Mouse (Mus musculus) neural tube, embryonic 12.5 days (tissue): ENCODE data around the gene Klhl33. TPM values are rescaled to one million over a fixed set of nuclear protein-coding genes. Genes with fewer than 3 reads are reported as not detected.
"Not testable (repeated sequence)": the region's sequence is repeated elsewhere in the genome, so short reads cannot be mapped to it uniquely, and the experiment has no call there.

Experiments
- ATAC-seq: fragments of 200-750 bp; cut with Nextera tagmentation; 2 replicates; pipeline ENCODE4 v1.8.0; 2017; ENCODE audit warnings: low read depth, mild to moderate bottlenecking, moderate TSS enrichment, moderate library complexity; ENCODE audit not compliant: low FRiP score
- H3K27ac ChIP-seq: fragments of 300-500 bp; sonication (generic); 2 replicates; pipeline ENCODE4 v1.5.1; 2016
- H3K27me3 ChIP-seq: fragments of 300-500 bp; sonication (generic); replicated peaks from 2 replicates; pipeline ENCODE4 v1.6.1; 2016; ENCODE audit warnings: mild to moderate bottlenecking
- H3K36me3 ChIP-seq: fragments of 300-500 bp; sonication (generic); 2 replicates; pipeline ENCODE4 v1.6.1; 2016; ENCODE audit warnings: mild to moderate bottlenecking
- H3K4me1 ChIP-seq: fragments of 300-500 bp; sonication (generic); 2 replicates; pipeline ENCODE4 v1.6.1; 2016
- H3K4me2 ChIP-seq: fragments of 300-500 bp; sonication (generic); replicated peaks from 2 replicates; pipeline ENCODE4 v1.6.1; 2016; ENCODE audit warnings: mild to moderate bottlenecking
- H3K4me3 ChIP-seq: fragments of 300-500 bp; sonication (generic); 2 replicates; pipeline ENCODE4 v1.5.1; 2016
- H3K9ac ChIP-seq: fragments of 300-500 bp; sonication (generic); 2 replicates; pipeline ENCODE4 v1.6.1; 2016; ENCODE audit warnings: mild to moderate bottlenecking
- H3K9me3 ChIP-seq: fragments of 300-500 bp; sonication (generic); 2 replicates; pipeline ENCODE4 v1.6.1; 2016; ENCODE audit warnings: mild to moderate bottlenecking
- WGBS: fragments of 180-500 bp; shearing (Covaris S2); methylation state at CpG from one replicate; pipeline ENCODE4 v1.1.7; 2016; 5-methylcytosine and 5-hydroxymethylcytosine counted together
- polyA plus RNA-seq: library from polyadenylated mRNA; unstranded; fragments of >200 nt; fragmentation: Nextera tagmentation; extraction: Ambion mirVana; gene quantifications from 2 replicates; pipeline ENCODE4 v1.2.1, GENCODE M21; 2016

The Klhl33 gene
- polyA plus RNA-seq = 0.47 and 0.81 TPM in 2 replicates

DNA sequence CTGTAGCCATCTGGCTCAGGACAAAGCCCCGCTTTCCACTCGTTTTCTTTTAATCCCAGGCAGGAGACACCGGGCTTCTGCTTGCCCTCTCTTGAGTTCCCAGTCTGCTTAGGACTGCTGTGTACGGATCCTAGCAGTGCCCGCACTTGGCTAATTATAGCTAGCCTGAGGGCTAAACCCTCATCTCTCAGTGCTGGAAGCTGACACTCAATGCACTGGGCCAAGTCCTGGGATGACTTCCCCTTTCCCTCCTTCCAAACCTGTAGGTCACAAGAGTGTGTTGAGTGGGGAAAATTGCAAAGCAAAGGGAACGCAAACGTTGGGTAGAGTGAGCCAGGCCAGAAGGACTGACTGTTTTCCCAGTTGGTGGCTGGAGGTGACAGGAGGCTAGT is at the start of gene Klhl33:
Gene Klhl33, minus strand, starts transcription at position 134 of the 392 bp plus-strand sequence.
- no peaks in the 10 kb centered on the region for H3K9me3 ChIP-seq
- peak within 1 kb of the TSS; percentile 47 for H3K4me3 ChIP-seq
- peak within 1 kb of the TSS; percentile 83 for H3K4me2 ChIP-seq
- peaks cover 10% of the 10 kb centered on the region for H3K4me1 ChIP-seq
- WGBS = 49% methylated on average over 7 of the region's 7 CpGs
- H3K27ac ChIP-seq = no peak within 1 kb of the TSS
- peaks cover 3% of the 10 kb centered on the region; the same call in 1 of the 2 replicates for H3K27me3 ChIP-seq
- H3K36me3 ChIP-seq = no peaks in the 10 kb centered on the region
- no peak for ATAC-seq
- H3K9ac ChIP-seq = peak within 1 kb of the TSS; percentile 65

DNA sequence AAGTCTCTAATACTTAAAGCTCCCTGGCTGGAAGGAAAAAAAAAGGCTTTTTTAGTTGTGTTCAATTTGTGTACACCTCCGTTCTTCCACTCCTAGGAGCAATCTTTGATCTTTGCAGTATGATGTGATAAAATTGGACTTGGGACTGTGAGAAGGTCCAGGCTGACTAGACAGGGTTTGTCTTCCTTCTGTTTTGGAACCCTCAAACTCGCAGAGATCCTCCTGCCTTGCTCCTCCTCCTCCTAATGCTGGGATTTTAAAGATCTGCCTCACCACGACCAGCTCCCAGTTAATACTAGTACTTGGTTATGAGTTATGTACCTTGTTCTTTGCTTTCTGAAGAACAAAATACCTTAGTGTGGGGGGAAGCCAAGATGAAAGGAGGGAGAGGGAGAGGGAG is 48.2 kb upstream of the Klhl33 start:
- not testable (repeated sequence) for ATAC-seq

DNA sequence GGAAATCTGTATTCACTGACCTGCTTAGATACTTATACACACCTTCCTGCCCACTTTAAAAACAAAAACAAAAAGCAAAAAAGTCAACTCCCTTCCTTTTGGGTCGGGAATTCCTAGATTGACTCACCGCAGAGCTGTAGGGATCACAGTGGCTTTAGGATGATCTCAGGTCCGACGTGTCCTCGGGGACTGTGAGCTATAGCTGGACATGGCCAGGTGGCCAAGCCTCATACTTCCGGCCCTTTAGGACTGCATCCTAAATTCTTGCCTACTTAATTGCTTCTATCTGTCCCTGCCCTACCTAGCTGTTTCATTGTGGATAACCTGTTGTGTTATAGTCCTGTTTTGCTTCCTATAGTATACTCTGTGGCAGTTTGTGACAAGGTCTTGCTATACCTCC is 47.8 kb upstream of the Klhl33 start:
- peak overlapping the region; percentile 51 for H3K9ac ChIP-seq
- peak overlapping the region; percentile 43 for H3K4me3 ChIP-seq
- peak; percentile 49 for ATAC-seq
- not testable (repeated sequence) for H3K27me3 ChIP-seq, H3K27ac ChIP-seq, H3K4me1 ChIP-seq, H3K9me3 ChIP-seq, H3K36me3 ChIP-seq
- WGBS = 8% methylated on average over 6 of the region's 6 CpGs
- peak overlapping the region; percentile 63 for H3K4me2 ChIP-seq

More for the DNA sequence above, 48.2 kb upstream of the Klhl33 start:
- H3K27ac ChIP-seq, H3K36me3 ChIP-seq, H3K27me3 ChIP-seq, H3K4me1 ChIP-seq, H3K9me3 ChIP-seq: not testable (repeated sequence)
- 42% methylated on average over 3 of the region's 3 CpGs for WGBS
- peak overlapping the region; percentile 63 for H3K4me2 ChIP-seq
- H3K9ac ChIP-seq = peak overlapping the region; percentile 51; the same call in 1 of the 2 replicates
- H3K4me3 ChIP-seq = peak overlapping the region; percentile 43; the same call in 1 of the 2 replicates

DNA sequence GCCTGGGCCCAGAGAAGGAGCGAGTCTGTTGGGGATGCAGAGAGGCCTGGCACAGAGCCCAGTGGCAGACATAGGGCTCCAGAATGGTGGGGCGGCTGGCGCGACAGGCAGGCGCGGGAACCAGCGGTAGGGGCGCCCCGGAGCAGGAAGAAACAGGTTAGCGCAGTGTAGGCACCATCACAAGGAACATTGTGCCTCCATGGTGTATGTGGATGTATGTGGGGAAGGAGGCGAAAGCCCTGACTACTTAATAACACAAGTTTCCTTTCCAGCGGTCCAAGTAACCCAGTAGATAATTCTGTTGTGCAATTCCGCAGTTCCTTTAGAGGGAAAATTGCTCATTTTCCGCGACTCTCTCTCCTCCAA is 47.3 kb upstream of the Klhl33 start:
- 1% methylated on average over 15 of the region's 15 CpGs for WGBS
- not testable (repeated sequence) for H3K36me3 ChIP-seq
- H3K27ac ChIP-seq = peak overlapping the region; percentile 46; the same call in 1 of the 2 replicates

DNA sequence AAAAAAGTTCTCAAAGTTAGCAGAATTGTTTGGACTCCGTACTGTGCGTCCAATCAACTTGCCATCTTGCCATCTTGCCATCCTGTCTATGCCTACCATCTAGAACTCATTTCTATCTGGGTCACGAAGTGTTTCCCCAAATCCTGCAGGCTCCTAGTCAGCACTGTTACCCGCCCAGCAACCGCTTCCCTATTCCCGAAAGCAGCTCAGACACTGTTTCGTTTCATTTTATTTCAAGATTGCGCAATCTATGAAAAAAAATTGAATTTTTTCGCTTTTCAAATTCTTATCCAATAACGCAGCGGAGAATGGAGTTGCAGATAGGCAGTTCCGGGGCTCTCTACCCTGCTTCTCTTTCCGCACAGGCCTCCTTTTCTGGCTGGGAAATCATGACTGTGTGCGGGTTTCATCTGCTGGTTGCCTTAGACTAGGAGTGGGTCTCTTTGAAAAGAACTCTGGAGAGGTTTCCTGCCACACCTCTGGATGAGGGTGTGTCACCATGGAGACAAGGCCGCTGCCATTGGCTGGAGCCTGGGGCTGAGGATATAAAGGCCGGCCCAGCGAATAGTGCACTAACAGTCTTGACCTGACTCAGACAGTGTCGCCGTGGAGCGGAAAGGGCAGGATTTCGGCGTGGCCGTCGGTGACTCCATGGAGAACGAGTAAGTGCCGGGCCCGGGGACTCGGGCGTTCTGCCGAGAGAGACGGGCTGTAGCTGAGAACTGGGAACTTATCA is 46.8 kb upstream of the Klhl33 start, which contains the start of gene Gm49342:
Gene Gm49342, plus strand, starts transcription at position 586 of the 736 bp plus-strand sequence.
- Histone ChIP-seq H3K4me3 (peak within 1 kb of the TSS; percentile 43), H3K9me3 (no peaks in the 10 kb centered on the region), H3K27me3 (no peaks in the 10 kb centered on the region), H3K4me1 (peaks cover 5% of the 10 kb centered on the region; the same call in 1 of the 2 replicates), H3K9ac (peak within 1 kb of the TSS; percentile 51), H3K4me2 (peak within 1 kb of the TSS; percentile 63), H3K27ac (peak within 1 kb of the TSS; percentile 46; the same call in 1 of the 2 replicates), H3K36me3 (peaks cover 2% of the 10 kb centered on the region; the same call in 1 of the 2 replicates)
- 20% methylated on average over 31 of the region's 31 CpGs for WGBS
- peak; percentile 99 for ATAC-seq

More for the DNA sequence above, 47.3 kb upstream of the Klhl33 start:
- not testable (repeated sequence) for H3K27me3 ChIP-seq, H3K4me1 ChIP-seq, H3K9me3 ChIP-seq
- peak overlapping the region; percentile 51 for H3K9ac ChIP-seq
- peak overlapping the region; percentile 43 for H3K4me3 ChIP-seq
- peak; percentile 96 for ATAC-seq
- peak overlapping the region; percentile 63 for H3K4me2 ChIP-seq

DNA sequence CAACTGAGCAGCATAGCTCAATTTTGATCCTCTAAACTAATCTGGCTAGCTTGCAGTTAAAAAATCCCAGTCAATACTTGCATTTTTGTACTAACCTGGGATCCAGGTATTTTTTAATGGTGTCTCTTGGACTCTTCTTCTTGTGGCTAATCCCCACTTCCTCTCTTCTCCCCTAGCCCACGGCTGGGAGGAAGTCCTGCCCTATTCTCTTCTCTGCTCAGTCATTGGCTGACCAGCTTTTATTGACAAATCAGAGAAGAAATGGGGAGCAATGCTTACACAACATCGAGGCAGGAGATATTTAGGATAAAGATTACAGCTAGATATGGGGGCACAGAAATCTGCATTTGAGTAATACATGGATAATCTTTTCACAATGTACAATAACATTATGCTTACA is 41.6 kb upstream of the Klhl33 start:
- 60% methylated on average over 2 of the region's 2 CpGs for WGBS
- no peak for ATAC-seq
- H3K36me3 ChIP-seq = no peaks in the 10 kb centered on the region

DNA sequence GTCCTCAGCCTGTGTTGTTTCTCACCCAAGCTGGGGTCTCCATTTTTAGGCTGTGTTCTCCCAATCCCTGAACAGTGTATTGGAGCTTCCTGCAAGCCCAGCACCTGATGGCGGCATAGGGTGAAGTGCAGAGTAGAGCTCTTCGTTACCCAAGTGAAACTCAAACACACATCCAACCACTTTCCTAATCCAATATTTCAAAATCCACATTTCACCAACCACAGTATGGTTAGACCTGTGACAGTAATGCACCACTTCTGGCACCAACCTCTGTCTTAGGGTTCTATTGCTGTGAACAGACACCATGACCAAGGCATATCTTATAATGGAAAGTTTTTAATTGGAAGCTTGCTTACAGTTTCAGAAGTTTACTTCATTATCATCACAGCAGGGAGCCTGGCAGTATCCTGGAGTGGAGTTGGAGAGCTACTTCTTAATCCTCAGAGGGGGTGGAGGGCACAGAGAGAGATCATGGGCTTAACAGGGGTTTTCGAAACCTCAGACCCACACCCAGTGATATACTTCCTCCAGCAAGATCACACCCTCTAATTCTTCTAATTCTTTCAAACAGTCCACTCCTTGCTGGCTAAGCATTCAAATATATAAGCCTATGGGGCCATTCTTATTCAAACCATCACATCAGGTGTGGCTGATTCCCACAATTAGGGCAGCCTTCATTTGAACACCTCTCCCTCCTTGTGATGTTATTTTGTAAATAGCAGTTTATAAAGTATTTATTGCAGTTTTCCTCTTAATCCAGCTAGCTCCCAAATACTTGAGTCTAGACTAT is 41.0 kb upstream of the Klhl33 start:
- H3K4me3 ChIP-seq = no peak overlapping the region
- ATAC-seq = no peak
- no peak overlapping the region for H3K9ac ChIP-seq
- H3K27me3 ChIP-seq = no peaks in the 10 kb centered on the region
- H3K4me2 ChIP-seq = no peak overlapping the region
- H3K4me1 ChIP-seq = no peaks in the 10 kb centered on the region
- no peaks in the 10 kb centered on the region for H3K36me3 ChIP-seq
- H3K27ac ChIP-seq = no peak overlapping the region
- no peaks in the 10 kb centered on the region for H3K9me3 ChIP-seq
- 93% methylated on average over 3 of the region's 3 CpGs for WGBS

More for the DNA sequence above, 41.6 kb upstream of the Klhl33 start:
- Histone ChIP-seq H3K27me3 (no peaks in the 10 kb centered on the region), H3K9ac (no peak overlapping the region), H3K9me3 (no peaks in the 10 kb centered on the region), H3K4me1 (no peaks in the 10 kb centered on the region), H3K4me2 (no peak overlapping the region), H3K27ac (no peak overlapping the region), H3K4me3 (no peak overlapping the region)

DNA sequence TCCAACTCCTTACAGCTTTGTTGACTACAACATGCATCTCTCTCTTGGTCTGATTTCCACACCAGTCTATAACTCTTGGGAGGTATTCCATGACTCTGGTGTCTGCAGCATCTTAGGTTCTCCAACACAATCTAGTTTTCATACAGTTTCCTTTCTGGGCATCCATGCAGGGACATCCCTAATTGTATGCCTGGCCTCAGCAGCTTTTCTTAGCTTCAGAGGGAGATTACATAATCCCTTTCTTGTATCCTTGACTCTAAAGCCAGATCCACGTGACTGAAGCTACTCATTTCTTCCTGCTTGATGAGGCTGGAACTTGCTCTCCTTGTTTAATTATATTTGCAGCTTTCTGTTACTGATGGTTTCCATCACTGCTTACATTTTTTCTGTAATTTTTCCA is 39.3 kb upstream of the Klhl33 start:
- ATAC-seq = no peak
- H3K27ac ChIP-seq = no peak overlapping the region
- H3K36me3 ChIP-seq = no peaks in the 10 kb centered on the region
- H3K27me3 ChIP-seq = no peaks in the 10 kb centered on the region
- no peaks in the 10 kb centered on the region for H3K9me3 ChIP-seq
- no peaks in the 10 kb centered on the region; the same call in 1 of the 2 replicates for H3K4me1 ChIP-seq
- H3K4me3 ChIP-seq = no peak overlapping the region
- no peak overlapping the region for H3K9ac ChIP-seq
- 63% methylated on average over 1 of the region's 1 CpGs for WGBS
- no peak overlapping the region for H3K4me2 ChIP-seq

DNA sequence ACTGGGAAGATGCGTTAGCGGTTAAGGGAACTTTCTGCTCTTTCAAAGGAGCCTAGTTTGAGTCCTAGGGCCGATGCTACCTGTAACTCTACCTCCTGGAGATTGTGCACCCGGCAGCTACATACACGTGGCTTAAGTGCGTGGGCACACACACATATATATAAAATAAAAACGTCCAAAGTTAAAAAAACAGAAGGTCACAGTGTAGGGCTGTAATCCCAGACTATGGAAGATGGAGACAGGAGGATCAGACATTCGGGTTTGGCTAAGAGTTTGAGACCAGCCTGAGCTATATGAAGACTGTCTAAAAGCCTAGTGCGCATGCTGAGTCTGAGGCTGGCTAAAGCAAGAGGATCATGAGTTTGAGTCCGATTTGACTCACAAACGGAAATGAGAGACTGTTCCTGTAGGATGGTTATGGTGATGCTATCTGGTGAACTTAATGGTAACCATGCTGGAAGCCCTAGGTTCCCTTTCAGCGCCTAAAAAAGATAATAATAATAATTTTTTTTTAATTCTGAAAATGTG is 34.2 kb upstream of the Klhl33 start:
- peaks cover 7% of the 10 kb centered on the region for H3K4me1 ChIP-seq
- H3K36me3 ChIP-seq = peaks cover 29% of the 10 kb centered on the region
- peak overlapping the region; percentile 86 for H3K4me2 ChIP-seq
- WGBS = 15% methylated on average over 12 of the region's 12 CpGs
- H3K9me3 ChIP-seq = no peaks in the 10 kb centered on the region
- H3K27me3 ChIP-seq = no peaks in the 10 kb centered on the region
- peak overlapping the region; percentile 59 for H3K9ac ChIP-seq
- ATAC-seq = no peak
- peak overlapping the region; percentile 95 for H3K4me3 ChIP-seq
- H3K27ac ChIP-seq = peak overlapping the region; percentile 68; the same call in 1 of the 2 replicates

DNA sequence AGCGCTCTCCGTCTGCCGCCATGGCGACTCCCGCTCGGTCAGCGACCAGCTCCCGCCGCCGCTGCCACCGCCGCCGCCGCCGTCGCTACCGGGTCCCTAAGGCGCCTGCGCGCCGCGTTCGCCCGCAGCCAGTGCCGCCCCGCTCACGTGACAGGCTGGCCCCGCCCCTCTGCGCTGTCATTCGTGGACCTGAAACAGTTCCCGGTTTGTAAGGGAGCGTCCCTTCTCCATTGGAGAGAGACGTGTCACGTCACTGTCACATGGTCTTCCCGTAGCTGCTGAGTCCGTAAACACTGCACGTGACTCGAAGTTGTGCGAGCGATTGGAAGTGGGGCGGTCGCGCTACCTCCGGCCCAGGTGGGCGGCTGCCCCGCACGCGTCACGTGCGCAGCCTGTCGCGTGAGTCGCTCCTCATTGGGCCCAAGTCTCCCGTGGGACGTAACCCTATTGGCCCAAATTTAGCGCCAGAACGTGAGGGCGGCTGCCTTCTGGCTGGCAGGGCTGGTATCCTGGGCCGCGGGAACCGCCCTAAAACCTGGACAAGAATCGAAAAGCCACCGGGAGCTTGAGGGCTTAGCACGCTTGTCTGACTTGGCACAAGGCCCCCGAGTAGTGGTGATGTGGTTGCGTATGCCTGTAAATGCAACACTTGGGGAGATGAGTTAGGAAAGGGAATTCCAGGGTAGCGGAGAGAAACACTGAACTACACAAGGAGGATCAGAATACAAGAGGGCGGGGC is 33.6 kb upstream of the Klhl33 start, which contains the start of the genes Pip4p1 and Pnp:
Gene Pip4p1, minus strand, starts transcription at position 103 of the 739 bp plus-strand sequence.
Gene Pnp, plus strand, starts transcription at position 329 of the 739 bp plus-strand sequence.
- peak; percentile 99 for ATAC-seq
- H3K27ac ChIP-seq = peak within 1 kb of the TSS; percentile 68; the same call in 1 of the 2 replicates

DNA sequence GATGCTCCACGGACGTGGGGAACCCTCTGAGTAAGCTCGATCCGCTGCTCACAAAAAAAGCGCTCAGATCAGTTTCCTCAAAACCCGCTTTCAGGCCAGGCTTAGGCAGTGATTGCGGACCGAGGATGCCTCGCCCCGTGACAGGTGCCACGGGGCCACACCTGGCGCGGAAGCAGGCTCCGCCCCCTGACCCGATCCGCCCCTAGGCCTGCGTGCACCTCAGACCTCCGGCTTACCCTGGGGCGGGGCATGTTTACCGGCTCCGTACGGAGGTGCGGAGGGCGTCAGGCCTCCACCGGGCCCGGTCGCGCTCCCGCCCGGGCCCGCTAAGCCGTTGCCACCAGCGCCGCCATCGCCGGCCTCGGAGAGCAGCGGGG is 33.1 kb upstream of the Klhl33 start:
- ATAC-seq = peak; percentile 55
- H3K4me2 ChIP-seq = peak overlapping the region; percentile 86
- peak overlapping the region; percentile 94 for H3K9ac ChIP-seq
- H3K4me3 ChIP-seq = peak overlapping the region; percentile 95
- WGBS = 1% methylated on average over 38 of the region's 38 CpGs
- H3K27ac ChIP-seq = peak overlapping the region; percentile 64; the same call in 1 of the 2 replicates
- H3K4me1 ChIP-seq = peaks cover 18% of the 10 kb centered on the region
- H3K36me3 ChIP-seq = peaks cover 34% of the 10 kb centered on the region
- no peaks in the 10 kb centered on the region for H3K27me3 ChIP-seq
- H3K9me3 ChIP-seq = no peaks in the 10 kb centered on the region

More for the DNA sequence above, 33.6 kb upstream of the Klhl33 start, which contains the start of the genes Pip4p1 and Pnp:
- peak within 1 kb of the TSS; percentile 94 for H3K9ac ChIP-seq
- H3K27me3 ChIP-seq = no peaks in the 10 kb centered on the region
- peaks cover 34% of the 10 kb centered on the region for H3K36me3 ChIP-seq
- WGBS = under 1% methylated on average over 68 of the region's 68 CpGs
- peak within 1 kb of the TSS; percentile 86 for H3K4me2 ChIP-seq
- H3K4me3 ChIP-seq = peak within 1 kb of the TSS; percentile 95
- H3K4me1 ChIP-seq = peaks cover 14% of the 10 kb centered on the region
- no peaks in the 10 kb centered on the region for H3K9me3 ChIP-seq
